Comparison of ENCODE assay signal across 8 mouse cellular contexts in the genomic region with DNA sequence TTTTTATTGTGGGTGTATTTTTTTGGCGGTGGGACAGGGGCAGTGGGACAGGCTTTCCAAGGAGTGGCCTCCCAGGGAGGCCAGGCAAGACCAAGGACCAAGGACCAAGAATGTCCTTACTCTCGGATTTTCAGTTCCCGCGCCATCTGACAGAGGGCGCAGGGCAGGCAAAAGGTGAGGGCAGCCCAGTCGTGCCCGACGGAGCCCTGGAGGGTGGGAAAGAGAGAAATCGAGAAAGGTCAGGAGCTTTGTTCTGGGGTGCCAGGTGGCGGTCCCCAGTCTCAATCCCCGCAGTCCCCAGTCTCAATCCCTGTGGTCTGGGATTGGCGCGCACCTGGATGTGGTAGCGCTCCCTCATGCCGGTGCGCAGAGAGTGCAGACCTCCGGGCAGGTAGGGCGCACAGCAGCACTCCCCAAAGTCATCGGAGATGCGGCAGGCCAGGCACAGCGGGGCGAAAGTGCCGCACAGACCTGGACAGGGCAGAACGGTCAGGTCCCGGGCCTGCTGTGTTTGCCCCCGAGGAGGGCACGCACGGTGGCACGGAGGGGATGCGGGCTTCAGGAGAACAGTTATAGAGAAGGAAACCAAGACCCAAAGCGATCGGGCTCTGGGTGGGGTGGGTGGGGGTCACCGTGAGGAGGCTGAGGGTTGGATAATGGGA. TPM values are rescaled to one million over a fixed set of nuclear protein-coding genes. Genes with fewer than 3 reads are reported as not detected.
DNase-seq lines count a peak whose midpoint lies in the region; ATAC-seq lines count a peak whose summit lies in the region.
"Had no signal": no experiment of that assay in that cellular context is flagged by ENCODE, and none has a peak within 500 bp of the region (broad histone marks: within the 10 kb centered on the region; RNA-seq: fewer than 3 reads in every experiment).

No protein-coding gene starts in this region.

- 2% methylated on average over 33 of the region's 33 CpGs for WGBS in hindbrain, embryonic 16.5 days

- no peak overlapping the region; the same call in 1 of the 2 replicates for H3K4me3 ChIP-seq in hindbrain, embryonic 16.5 days (ENCODE audit: low read length)

- DNase-seq in ovary, postnatal 36 days (ENCODE audit: low spot score), result peak; percentile 43
- no peak for DNase-seq in ovary, postnatal 10 days (ENCODE audit: low spot score)
- DNase-seq in embryo, embryonic 10.5 days (ENCODE audit: low spot score), result peak; percentile 39
- DNase-seq in lung, postnatal 14 days, result peak; percentile 53
- no peak for DNase-seq in layer of hippocampus, postnatal 25 days (ENCODE audit: extremely low spot score in 1 of 2, low spot score in 1 of 2)
- no peak for DNase-seq in urinary bladder, adult 18-20 months (ENCODE audit: low spot score in 2 of 2)

- H3K4me2 ChIP-seq in hindbrain, embryonic 16.5 days (ENCODE audit: low read length), result no peak overlapping the region; the same call in 1 of the 2 replicates

- H3K27me3 ChIP-seq in hindbrain, embryonic 16.5 days (replicated peaks; ENCODE audit: control insufficient read depth, insufficient read depth, low read length), result peaks cover 9% of the 10 kb centered on the region

- no peak overlapping the region for H3K27ac ChIP-seq in hindbrain, embryonic 16.5 days (ENCODE audit: low read depth, low read length)

- no peak for ATAC-seq in hindbrain, embryonic 16.5 days

- H3K9ac ChIP-seq in hindbrain, embryonic 16.5 days (ENCODE audit: low read depth, low read length), result peak overlapping the region; percentile 27; the same call in 1 of the 2 replicates

- no peaks in the 10 kb centered on the region for H3K9me3 ChIP-seq in hindbrain, embryonic 16.5 days (ENCODE audit: control insufficient read depth, low read length)

- peaks cover 17% of the 10 kb centered on the region for H3K4me1 ChIP-seq in hindbrain, embryonic 16.5 days (ENCODE audit: control insufficient read depth, insufficient read depth, low read depth, low read length)

- H3K36me3 ChIP-seq in hindbrain, embryonic 16.5 days (ENCODE audit: control insufficient read depth, insufficient read depth, low read length), result peaks cover 13% of the 10 kb centered on the region

RNA-seq across cellular contexts. Expression of a gene that starts 1.8 kb away (rescaled TPM):
- 0.54 and 0.90 TPM in 2 replicates for polyA plus RNA-seq in hindbrain, embryonic 16.5 days (2015; fragmentation: Nextera tagmentation; extraction: Ambion mirVana)
- total RNA-seq in layer of hippocampus, postnatal 25 days (2021), result not detected
- total RNA-seq: neutrophil, adult 5-6 weeks had no signal

RNA-seq across cellular contexts. Expression of a gene that starts 30.7 kb away (rescaled TPM):
- 12.4 TPM in 2 replicates for polyA plus RNA-seq in hindbrain, embryonic 16.5 days (2015; fragmentation: Nextera tagmentation; extraction: Ambion mirVana)
- 1 to 10 TPM; 7.0 to 7.8 TPM for total RNA-seq in layer of hippocampus, postnatal 25 days (2021)

RNA-seq across cellular contexts. Expression of a gene that starts 44.9 kb away (rescaled TPM):
- polyA plus RNA-seq in hindbrain, embryonic 16.5 days (2015; fragmentation: Nextera tagmentation; extraction: Ambion mirVana), result 0.65 and 1.1 TPM in 2 replicates
- total RNA-seq in layer of hippocampus, postnatal 25 days (2021), result not detected
- total RNA-seq: neutrophil, adult 5-6 weeks had no signal

RNA-seq across cellular contexts. Expression of a gene that starts 50.8 kb away (rescaled TPM):
- polyA plus RNA-seq in hindbrain, embryonic 16.5 days (2015; fragmentation: Nextera tagmentation; extraction: Ambion mirVana), result 23.6 and 23.7 TPM in 2 replicates
- total RNA-seq in layer of hippocampus, postnatal 25 days (2021), result 10 to 100 TPM; 93.9 to 98.8 TPM

Comparison
In these comparisons a context has a peak if more than half of its experiments do, and no peak if none do; other contexts are left out.
1. DNase-seq: peak in ovary, postnatal 36 days (single experiment), embryo, embryonic 10.5 days (single experiment) and lung, postnatal 14 days (single experiment); none in ovary, postnatal 10 days (single experiment), layer of hippocampus, postnatal 25 days (0 of 2) and urinary bladder, adult 18-20 months (0 of 2).